In genomic region chr11:116162146-116162545, GRCm38 (mm10) we compare ENCODE assay signal across 10 mouse cellular contexts. TPM values are rescaled to one million over a fixed set of nuclear protein-coding genes. Genes with fewer than 3 reads are reported as not detected.
DNase-seq lines count a peak whose midpoint lies in the region; ATAC-seq lines count a peak whose summit lies in the region.
"Had no signal": no experiment of that assay in that cellular context is flagged by ENCODE, and none has a peak within 500 bp of the region (broad histone marks: within the 10 kb centered on the region; RNA-seq: fewer than 3 reads in every experiment).

No protein-coding gene starts in this region.

- H3K27me3 ChIP-seq in hindbrain, embryonic 16.5 days (replicated peaks; ENCODE audit: control insufficient read depth, insufficient read depth, low read length) = no peaks in the 10 kb centered on the region
- H3K27me3 ChIP-seq in hindbrain, embryonic 12.5 days = no peaks in the 10 kb centered on the region

- WGBS in hindbrain, embryonic 16.5 days = 54% methylated on average over 10 of the region's 10 CpGs
- 78% methylated on average over 10 of the region's 10 CpGs for WGBS in hindbrain, embryonic 12.5 days

- H3K4me1 ChIP-seq in hindbrain, embryonic 16.5 days (ENCODE audit: control insufficient read depth, insufficient read depth, low read depth, low read length) = peaks cover 16% of the 10 kb centered on the region
- H3K4me1 ChIP-seq in hindbrain, embryonic 12.5 days = peaks cover 33% of the 10 kb centered on the region

- 0 out of 2 replicates have a peak overlapping the region, but pooled peaks have one; percentile 25 for H3K27ac ChIP-seq in hindbrain, embryonic 16.5 days (ENCODE audit: low read depth, low read length)
- H3K27ac ChIP-seq in hindbrain, embryonic 12.5 days = no peak overlapping the region

- H3K36me3 ChIP-seq in hindbrain, embryonic 16.5 days (ENCODE audit: control insufficient read depth, insufficient read depth, low read length) = peaks cover 13% of the 10 kb centered on the region
- peaks cover 73% of the 10 kb centered on the region for H3K36me3 ChIP-seq in hindbrain, embryonic 12.5 days

- intact Hi-C loops in left cerebral cortex, postnatal 25 days (cut with DNase I) = no loop called here

- H3K9me3 ChIP-seq in hindbrain, embryonic 16.5 days (ENCODE audit: control insufficient read depth, low read length) = no peaks in the 10 kb centered on the region
- no peaks in the 10 kb centered on the region for H3K9me3 ChIP-seq in hindbrain, embryonic 12.5 days (replicated peaks)

- no peak overlapping the region for H3K4me3 ChIP-seq in hindbrain, embryonic 16.5 days (ENCODE audit: low read length)
- no peak overlapping the region for H3K4me3 ChIP-seq in hindbrain, embryonic 12.5 days

- H3K4me2 ChIP-seq in hindbrain, embryonic 16.5 days (ENCODE audit: low read length) = no peak overlapping the region
- H3K4me2 ChIP-seq in hindbrain, embryonic 12.5 days (replicated peaks) = no peak overlapping the region

- DNase-seq in thymus, postnatal 4 days = peak; percentile 30
- DNase-seq in thymus, adult 18-20 months = no peak
- DNase-seq in left cerebral cortex, postnatal 25 days (ENCODE audit: low spot score in 2 of 2) = peak; percentile 47 to 79
- no peak for DNase-seq in B cell, adult 2 months
- DNase-seq in testis, postnatal 10 days (ENCODE audit: low spot score) = no peak
- no peak for DNase-seq in kidney, adult 8-10 months
- DNase-seq: cerebellum, adult 9-10 months; lung, postnatal 10 days had no signal

- no peak overlapping the region for H3K9ac ChIP-seq in hindbrain, embryonic 16.5 days (ENCODE audit: low read depth, low read length)
- H3K9ac ChIP-seq in hindbrain, embryonic 12.5 days = no peak overlapping the region

- ATAC-seq in hindbrain, embryonic 16.5 days = peak; percentile 48; the same call in 1 of the 2 replicates
- ATAC-seq in hindbrain, embryonic 12.5 days (ENCODE audit: low FRiP score) = no peak

RNA-seq across cellular contexts. Expression of gene Fbf1, which starts 5.8 kb away (rescaled TPM):
- 49.5 and 55.5 TPM in 2 replicates for polyA plus RNA-seq in hindbrain, embryonic 16.5 days (2015; fragmentation: Nextera tagmentation; extraction: Ambion mirVana)
- 80.7 and 80.9 TPM in 2 replicates for polyA plus RNA-seq in hindbrain, embryonic 12.5 days (2016; fragmentation: Nextera tagmentation; extraction: Ambion mirVana)
- total RNA-seq in left cerebral cortex, postnatal 25 days (2021) = 10 to 100 TPM; 72.8 to 82.1 TPM

RNA-seq across cellular contexts. Expression of gene Mrpl38, which starts 23.5 kb away (rescaled TPM):
- polyA plus RNA-seq in hindbrain, embryonic 16.5 days (2015; fragmentation: Nextera tagmentation; extraction: Ambion mirVana) = 84.0 and 86.8 TPM in 2 replicates
- 72.7 and 77.8 TPM in 2 replicates for polyA plus RNA-seq in hindbrain, embryonic 12.5 days (2016; fragmentation: Nextera tagmentation; extraction: Ambion mirVana)
- 10 to 100 TPM; 53.0 to 53.8 TPM for total RNA-seq in left cerebral cortex, postnatal 25 days (2021)

RNA-seq across cellular contexts. Expression of gene Trim65, which starts 31.2 kb away (rescaled TPM):
- 3.0 and 4.2 TPM in 2 replicates for polyA plus RNA-seq in hindbrain, embryonic 16.5 days (2015; fragmentation: Nextera tagmentation; extraction: Ambion mirVana)
- 2.2 and 2.3 TPM in 2 replicates for polyA plus RNA-seq in hindbrain, embryonic 12.5 days (2016; fragmentation: Nextera tagmentation; extraction: Ambion mirVana)
- 1 to 10 TPM; 7.0 to 7.1 TPM for total RNA-seq in left cerebral cortex, postnatal 25 days (2021)

RNA-seq across cellular contexts. Expression of gene Trim47, which starts 35.1 kb away (rescaled TPM):
- polyA plus RNA-seq in hindbrain, embryonic 16.5 days (2015; fragmentation: Nextera tagmentation; extraction: Ambion mirVana) = 13.5 and 14.5 TPM in 2 replicates
- 4.4 and 5.3 TPM in 2 replicates for polyA plus RNA-seq in hindbrain, embryonic 12.5 days (2016; fragmentation: Nextera tagmentation; extraction: Ambion mirVana)
- 1 to 10 TPM; 7.0 to 7.4 TPM for total RNA-seq in left cerebral cortex, postnatal 25 days (2021)

RNA-seq across cellular contexts. Expression of gene Ten1, which starts 36.5 kb away (rescaled TPM):
- 92.1 and 106 TPM in 2 replicates for polyA plus RNA-seq in hindbrain, embryonic 16.5 days (2015; fragmentation: Nextera tagmentation; extraction: Ambion mirVana)
- 57.4 and 63.1 TPM in 2 replicates for polyA plus RNA-seq in hindbrain, embryonic 12.5 days (2016; fragmentation: Nextera tagmentation; extraction: Ambion mirVana)
- 10 to 100 TPM; 40.6 to 42.4 TPM for total RNA-seq in left cerebral cortex, postnatal 25 days (2021)

Comparison
In these comparisons a context has a peak if more than half of its experiments do, and no peak if none do; other contexts are left out.
1. DNase-seq: peak in thymus, postnatal 4 days (single experiment) and left cerebral cortex, postnatal 25 days (2 of 2); none in thymus, adult 18-20 months (0 of 2), B cell, adult 2 months (0 of 2), testis, postnatal 10 days (single experiment) and kidney, adult 8-10 months (0 of 2).